Mouse (Mus musculus): Measurements from ENCODE around the gene 6030458C11Rik. TPM values are rescaled to one million over a fixed set of nuclear protein-coding genes. Genes with fewer than 3 reads are reported as not detected.
"Not testable (repeated sequence)": the region's sequence is repeated elsewhere in the genome, so short reads cannot be mapped to it uniquely, and the experiment has no call there.

Gene 6030458C11Rik
- total RNA-seq, 2 experiments from 2014 or later, result 17.9 to 18.2 TPM

- no peak for DNase-seq
Observed at GRCm38 (mm10) chr15:12822416-12823395, 1.7 kb downstream of the 6030458C11Rik start.

GRCm38 (mm10) chr15:12817592-12817991, 6.9 kb downstream of the 6030458C11Rik start:
- DNase-seq, result no peak

- no peak for DNase-seq
Observed at GRCm38 (mm10) chr15:12812646-12813045, 11.8 kb downstream of the 6030458C11Rik start.

- no peak for DNase-seq
Observed at GRCm38 (mm10) chr15:12809305-12809704, 15.1 kb downstream of the 6030458C11Rik start.

- DNase-seq, result no peak
Observed at GRCm38 (mm10) chr15:12807088-12807487, 17.4 kb downstream of the 6030458C11Rik start.

GRCm38 (mm10) chr15:12805071-12805470, 19.4 kb downstream of the 6030458C11Rik start:
- DNase-seq, result no peak

- not testable (repeated sequence) for DNase-seq
Observed at GRCm38 (mm10) chr15:12801142-12801506, 23.3 kb downstream of the 6030458C11Rik start.

GRCm38 (mm10) chr15:12800405-12801141, 23.9 kb downstream of the 6030458C11Rik start:
- no peak for DNase-seq

- DNase-seq, result no peak
Observed at GRCm38 (mm10) chr15:12798043-12798442, 26.4 kb downstream of the 6030458C11Rik start.

GRCm38 (mm10) chr15:12795909-12796470, 28.5 kb downstream of the 6030458C11Rik start:
- DNase-seq, result no peak

GRCm38 (mm10) chr15:12795457-12795894, 29.0 kb downstream of the 6030458C11Rik start:
- peak; percentile 41 for DNase-seq

- DNase-seq, result no peak
Observed at GRCm38 (mm10) chr15:12794311-12794710, 30.1 kb downstream of the 6030458C11Rik start.

- DNase-seq, result no peak
Observed at GRCm38 (mm10) chr15:12789406-12789867, 35.0 kb downstream of the 6030458C11Rik start.

GRCm38 (mm10) chr15:12788536-12788935, 35.9 kb downstream of the 6030458C11Rik start:
- DNase-seq, result no peak

- DNase-seq, result no peak
Observed at GRCm38 (mm10) chr15:12781729-12782326, 42.6 kb downstream of the 6030458C11Rik start.

- DNase-seq, result no peak
Observed at GRCm38 (mm10) chr15:12781296-12781695, 43.2 kb downstream of the 6030458C11Rik start.

- DNase-seq, result no peak
Observed at GRCm38 (mm10) chr15:12774149-12774753, 50.2 kb downstream of the 6030458C11Rik start.

GRCm38 (mm10) chr15:12770958-12771357, 53.5 kb downstream of the 6030458C11Rik start:
- DNase-seq, result no peak

GRCm38 (mm10) chr15:12766848-12767247, 57.6 kb downstream of the 6030458C11Rik start:
- DNase-seq, result no peak

GRCm38 (mm10) chr15:12763147-12763546, 61.3 kb downstream of the 6030458C11Rik start:
- DNase-seq, result no peak

GRCm38 (mm10) chr15:12762258-12762913, 62.1 kb downstream of the 6030458C11Rik start:
- no peak for DNase-seq
